Mouse (Mus musculus): ENCODE results near the gene Tmem170b.

DNA sequence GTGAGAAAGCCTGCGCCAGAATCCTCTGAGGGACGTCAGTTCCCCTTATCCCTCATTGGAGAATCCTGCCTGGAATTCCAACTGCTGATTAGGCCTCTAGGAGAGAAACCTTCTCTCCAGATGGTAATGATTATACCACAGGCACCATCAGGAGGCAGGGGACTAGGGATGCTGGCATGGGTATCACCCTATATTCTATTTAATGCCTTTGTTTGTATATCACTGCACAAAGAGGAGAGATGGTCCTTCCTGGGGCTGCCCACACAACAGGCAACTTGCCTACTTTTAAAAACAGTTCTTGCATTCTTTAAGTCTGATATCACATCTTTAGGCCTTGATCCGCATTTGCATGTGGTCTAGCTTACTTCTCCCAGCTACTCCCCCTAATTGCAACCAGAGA lies 37.3 kb upstream of the Tmem170b start:
- TF ChIP-seq CTCF (IDR thresholded peaks at IDR 0.05; ENCODE audit: low read depth) = no peak
- no peak for TF ChIP-seq EP300 (optimal IDR thresholded peaks at IDR 0.05)

Data from stomach, postnatal 0 days (tissue).